Mouse (Mus musculus) bone marrow macrophage, adult 2 months (primary cell): ENCODE measurements around the gene Akap6. TPM values are rescaled to one million over a fixed set of nuclear protein-coding genes. Genes with fewer than 3 reads are reported as not detected.
A peak's percentile ranks its signal among the peaks of the same experiment; 100 is the strongest.

ENCODE experiments used
- H3K27ac ChIP-seq: 2 replicates; pipeline ENCODE4 v1.5.1; 2012; ENCODE audit warnings: low read depth, low read length; ENCODE audit not compliant: insufficient read depth
- H3K4me1 ChIP-seq: 2 replicates; pipeline ENCODE4 v1.6.1; 2012; ENCODE audit warnings: low read length; ENCODE audit not compliant: control insufficient read depth, insufficient read depth
- H3K4me3 ChIP-seq: 2 replicates; pipeline ENCODE4 v1.5.1; 2012; ENCODE audit warnings: mild to moderate bottlenecking, low read length, moderate library complexity; ENCODE audit not compliant: insufficient read depth
- CTCF ChIP-seq: IDR thresholded peaks from 2 replicates; pipeline ENCODE4 v1.5.1; 2012; ENCODE audit warnings: low read depth, mild to moderate bottlenecking, low read length, moderate library complexity
- POLR2A ChIP-seq: IDR thresholded peaks from 2 replicates; pipeline ENCODE4 v1.6.1; 2012; ENCODE audit warnings: mild to moderate bottlenecking, low read depth, low read length, borderline replicate concordance
- polyA plus RNA-seq: library from polyadenylated mRNA; stranded (reverse); fragments of >200 nt; gene quantifications from 2 replicates; pipeline ENCODE4 v1.2.4, GENCODE M21; 2012; ENCODE audit not compliant: missing spikeins, insufficient read depth, insufficient read length

Akap6 gene
- polyA plus RNA-seq, 1 experiment, result 0.05 TPM

GRCm38 (mm10) chr12:52835291-52835742 lies 136.1 kb downstream of the Akap6 start:
- TF ChIP-seq CTCF (no peak), POLR2A (no peak)
- Histone ChIP-seq H3K4me1 (peaks cover 3% of the 10 kb centered on the region; the same call in 1 of the 2 replicates), H3K27ac (no peak overlapping the region), H3K4me3 (no peak overlapping the region)

- H3K4me3 ChIP-seq, result no peak overlapping the region
Observed at GRCm38 (mm10) chr12:52835914-52836546, 136.8 kb downstream of the Akap6 start.

GRCm38 (mm10) chr12:52845982-52846381 lies 146.8 kb downstream of the Akap6 start:
- Histone ChIP-seq H3K4me3 (no peak overlapping the region), H3K4me1 (peaks cover 37% of the 10 kb centered on the region), H3K27ac (peak overlapping the region; percentile 62)
- TF ChIP-seq POLR2A (no peak), CTCF (no peak)

More at GRCm38 (mm10) chr12:52835914-52836546, 136.8 kb downstream of the Akap6 start:
- TF ChIP-seq POLR2A (no peak), CTCF (no peak)
- Histone ChIP-seq H3K27ac (no peak overlapping the region), H3K4me1 (peaks cover 3% of the 10 kb centered on the region; the same call in 1 of the 2 replicates)

- peaks cover 41% of the 10 kb centered on the region for H3K4me1 ChIP-seq
- no peak overlapping the region for H3K4me3 ChIP-seq
- TF ChIP-seq CTCF (no peak), POLR2A (no peak)
- H3K27ac ChIP-seq, result peak overlapping the region; percentile 62
Observed at GRCm38 (mm10) chr12:52847020-52847419, 147.8 kb downstream of the Akap6 start.

GRCm38 (mm10) chr12:52847830-52848518 lies 148.8 kb downstream of the Akap6 start:
- TF ChIP-seq CTCF (no peak), POLR2A (no peak)
- Histone ChIP-seq H3K4me1 (peaks cover 41% of the 10 kb centered on the region), H3K4me3 (no peak overlapping the region), H3K27ac (peak overlapping the region; percentile 37; the same call in 1 of the 2 replicates)

GRCm38 (mm10) chr12:52848519-52848855 lies 149.3 kb downstream of the Akap6 start:
- peaks cover 41% of the 10 kb centered on the region for H3K4me1 ChIP-seq
- TF ChIP-seq CTCF (no peak), POLR2A (no peak)
- H3K27ac ChIP-seq, result no peak overlapping the region
- no peak overlapping the region for H3K4me3 ChIP-seq

- no peak for TF ChIP-seq CTCF
- TF ChIP-seq POLR2A, result no peak
- Histone ChIP-seq H3K4me1 (peaks cover 44% of the 10 kb centered on the region), H3K27ac (no peak overlapping the region), H3K4me3 (no peak overlapping the region)
Observed at GRCm38 (mm10) chr12:52849297-52849696, 150.1 kb downstream of the Akap6 start.

GRCm38 (mm10) chr12:52850332-52851036 lies 151.3 kb downstream of the Akap6 start:
- TF ChIP-seq CTCF (no peak), POLR2A (no peak)
- peak overlapping the region; percentile 97 for H3K27ac ChIP-seq
- peak overlapping the region; percentile 34; the same call in 1 of the 2 replicates for H3K4me3 ChIP-seq
- peaks cover 49% of the 10 kb centered on the region for H3K4me1 ChIP-seq

- no peak for TF ChIP-seq CTCF
- no peak for TF ChIP-seq POLR2A
- Histone ChIP-seq H3K27ac (peak overlapping the region; percentile 97), H3K4me1 (peaks cover 47% of the 10 kb centered on the region), H3K4me3 (no peak overlapping the region)
Observed at GRCm38 (mm10) chr12:52851221-52851620, 152.0 kb downstream of the Akap6 start.
